Mouse (Mus musculus) lung, adult 10 weeks (tissue): Measurements from ENCODE around the gene Paqr6. TPM values are rescaled to one million over a fixed set of nuclear protein-coding genes. Genes with fewer than 3 reads are reported as not detected.

Experiments
- polyA plus RNA-seq: library from polyadenylated mRNA; stranded (reverse); fragments of 350-450 nt; fragmentation: Illumina TruSeq; extraction: RNeasy Lipid Tissue Mini Kit (QIAGEN cat#74804); gene quantifications from one replicate; pipeline ENCODE4 v1.2.3, GENCODE M21; 2014; ENCODE audit warnings: low read depth, low replicate concordance; ENCODE audit not compliant: insufficient read depth

The Paqr6 gene
- 9.4 TPM for polyA plus RNA-seq

GRCm38 (mm10) chr3:88364337-88364736 is at the start of gene Paqr6:
Gene Paqr6 (plus strand): TSS chr3:88364584.

GRCm38 (mm10) chr3:88324951-88325405 is 39.4 kb upstream of the Paqr6 start, which contains the start of gene Glmp:
Gene Glmp (plus strand): TSS chr3:88325023.

GRCm38 (mm10) chr3:88336058-88337013 is 28.0 kb upstream of the Paqr6 start, which contains the start of the genes Tmem79 and Smg5:
Gene Tmem79 (minus strand): TSS chr3:88336148.
Gene Smg5 (plus strand): TSS chr3:88336260.

GRCm38 (mm10) chr3:88372643-88373042 is 8.3 kb downstream of the Paqr6 start, which contains the start of gene Bglap3:
Gene Bglap3 (minus strand): TSS chr3:88372743.

GRCm38 (mm10) chr3:88378599-88378998 is 14.2 kb downstream of the Paqr6 start, which contains the start of gene Bglap2:
Gene Bglap2 (minus strand): TSS chr3:88378699.

GRCm38 (mm10) chr3:88384364-88384763 is 20.0 kb downstream of the Paqr6 start, which contains the start of gene Bglap:
Gene Bglap (minus strand): TSS chr3:88384464.

GRCm38 (mm10) chr3:88409741-88410644 is 45.6 kb downstream of the Paqr6 start, which contains the start of gene Pmf1:
Gene Pmf1 (minus strand): TSS chr3:88410331.

Other genes starting within 250 kb of the Paqr6 start
- 18.9 TPM for gene Mef2d, start 222.2 kb upstream of the Paqr6 start, polyA plus RNA-seq
- 4.9 TPM for gene Rhbg, start 109.9 kb upstream of the Paqr6 start, polyA plus RNA-seq
- gene Gm38392, start 77.4 kb upstream of the Paqr6 start, polyA plus RNA-seq: 0.94 TPM
- gene Tsacc, start 67.6 kb upstream of the Paqr6 start, polyA plus RNA-seq: 4.4 TPM
- gene Cct3, start 67.5 kb upstream of the Paqr6 start, polyA plus RNA-seq: 129 TPM
- 149 TPM for gene Glmp, start 39.6 kb upstream of the Paqr6 start, polyA plus RNA-seq
- gene Tmem79, start 28.4 kb upstream of the Paqr6 start, polyA plus RNA-seq: 4.2 TPM
- gene Smg5, start 28.3 kb upstream of the Paqr6 start, polyA plus RNA-seq: 18.7 TPM
- gene Bglap3, start 8.2 kb downstream of the Paqr6 start, polyA plus RNA-seq: not detected
- not detected for gene Bglap2, start 14.1 kb downstream of the Paqr6 start, polyA plus RNA-seq
- not detected for gene Bglap, start 19.9 kb downstream of the Paqr6 start, polyA plus RNA-seq
- 13.1 TPM for gene Pmf1, start 45.7 kb downstream of the Paqr6 start, polyA plus RNA-seq
- 8.3 TPM for gene Slc25a44, start 60.6 kb downstream of the Paqr6 start, polyA plus RNA-seq
- 21.0 TPM for gene Sema4a, start 96.6 kb downstream of the Paqr6 start, polyA plus RNA-seq
- 80.0 TPM for gene Lmna, start 145.4 kb downstream of the Paqr6 start, polyA plus RNA-seq
- gene Mex3a, start 167.8 kb downstream of the Paqr6 start, polyA plus RNA-seq: 0.32 TPM
- 43.8 TPM for gene Rab25, start 183.7 kb downstream of the Paqr6 start, polyA plus RNA-seq
- gene Lamtor2, start 188.5 kb downstream of the Paqr6 start, polyA plus RNA-seq: 142 TPM
- gene Ubqln4, start 189.2 kb downstream of the Paqr6 start, polyA plus RNA-seq: 20.0 TPM
- 196 TPM for gene Ssr2, start 211.3 kb downstream of the Paqr6 start, polyA plus RNA-seq
- 52.8 TPM for gene Arhgef2, start 241.4 kb downstream of the Paqr6 start, polyA plus RNA-seq